Mouse (Mus musculus): ENCODE results near the gene Zfp609.
"Not testable (repeated sequence)": the region's sequence is repeated elsewhere in the genome, so short reads cannot be mapped to it uniquely, and the experiment has no call there.

Gene Zfp609

GRCm38 (mm10) chr9:65703926-65704595, 123.3 kb downstream of the Zfp609 start:
- DNase-seq: no peak

- DNase-seq: no peak
Measured at GRCm38 (mm10) chr9:65703241-65703640, 124.1 kb downstream of the Zfp609 start.

GRCm38 (mm10) chr9:65702286-65702685, 125.1 kb downstream of the Zfp609 start:
- DNase-seq: no peak

- DNase-seq: no peak
Measured at GRCm38 (mm10) chr9:65700504-65700903, 126.9 kb downstream of the Zfp609 start.

- DNase-seq: no peak
Measured at GRCm38 (mm10) chr9:65697992-65698391, 129.4 kb downstream of the Zfp609 start.

GRCm38 (mm10) chr9:65697356-65697755, 130.0 kb downstream of the Zfp609 start:
- no peak for DNase-seq

- DNase-seq: peak; percentile 54
Measured at GRCm38 (mm10) chr9:65696337-65696736, 131.0 kb downstream of the Zfp609 start.

- peak in 1 of 2 experiments; percentile 31 for DNase-seq
Measured at GRCm38 (mm10) chr9:65695646-65696045, 131.7 kb downstream of the Zfp609 start.

GRCm38 (mm10) chr9:65692959-65693603, 134.3 kb downstream of the Zfp609 start:
- no peak for DNase-seq

GRCm38 (mm10) chr9:65692466-65692865, 134.9 kb downstream of the Zfp609 start:
- no peak for DNase-seq

GRCm38 (mm10) chr9:65689869-65690268, 137.5 kb downstream of the Zfp609 start:
- not testable (repeated sequence) for DNase-seq

GRCm38 (mm10) chr9:65684704-65685103, 142.7 kb downstream of the Zfp609 start:
- DNase-seq: no peak

- DNase-seq: no peak
Measured at GRCm38 (mm10) chr9:65682994-65683393, 144.4 kb downstream of the Zfp609 start.

- DNase-seq: no peak
Measured at GRCm38 (mm10) chr9:65682183-65682582, 145.2 kb downstream of the Zfp609 start.

- DNase-seq: no peak
Measured at GRCm38 (mm10) chr9:65681634-65681940, 145.8 kb downstream of the Zfp609 start.

- no peak for DNase-seq
Measured at GRCm38 (mm10) chr9:65680938-65681633, 146.3 kb downstream of the Zfp609 start.

GRCm38 (mm10) chr9:65679181-65679761, 148.1 kb downstream of the Zfp609 start:
- DNase-seq: peak; percentile 76 to 82

- DNase-seq: no peak
Measured at GRCm38 (mm10) chr9:65677119-65677462, 150.3 kb downstream of the Zfp609 start.

- DNase-seq: peak; percentile 99
Measured at GRCm38 (mm10) chr9:65676358-65677118, 150.8 kb downstream of the Zfp609 start.

GRCm38 (mm10) chr9:65675461-65676357, 151.7 kb downstream of the Zfp609 start:
- no peak for DNase-seq

- DNase-seq: peak; percentile 51 to 72
Measured at GRCm38 (mm10) chr9:65672996-65673395, 154.4 kb downstream of the Zfp609 start.

GRCm38 (mm10) chr9:65671431-65671931, 155.9 kb downstream of the Zfp609 start:
- DNase-seq: peak; percentile 95 to 98

Data from kidney, postnatal 25 days (tissue).